Mouse (Mus musculus) heart, embryonic 10.5 days (tissue): ENCODE measurements around the gene Fabp3. TPM values are rescaled to one million over a fixed set of nuclear protein-coding genes. Genes with fewer than 3 reads are reported as not detected.

Source experiments
- DNase-seq: peaks from one replicate; pipeline ENCODE4 v3.0.0-alpha.2; 2017; ENCODE audit warnings: low spot score
- H3K27ac ChIP-seq: fragments of 300-500 bp; sonication (generic); 2 replicates; pipeline ENCODE4 v1.5.1; 2016; ENCODE audit warnings: mild to moderate bottlenecking
- H3K27me3 ChIP-seq: fragments of 300-500 bp; sonication (generic); 2 replicates; pipeline ENCODE4 v1.6.1; 2016; ENCODE audit warnings: mild to moderate bottlenecking; ENCODE audit not compliant: poor library complexity, insufficient read depth, severe bottlenecking
- H3K36me3 ChIP-seq: fragments of 300-500 bp; sonication (generic); 2 replicates; pipeline ENCODE4 v1.6.1; 2016; ENCODE audit warnings: mild to moderate bottlenecking, moderate library complexity
- H3K4me1 ChIP-seq: fragments of 300-500 bp; sonication (generic); 2 replicates; pipeline ENCODE4 v1.6.1; 2016; ENCODE audit warnings: mild to moderate bottlenecking
- H3K4me3 ChIP-seq: fragments of 300-500 bp; sonication (generic); 2 replicates; pipeline ENCODE4 v1.5.1; 2016; ENCODE audit warnings: mild to moderate bottlenecking, moderate library complexity
- H3K9me3 ChIP-seq: fragments of 300-500 bp; sonication (generic); 2 replicates; pipeline ENCODE4 v1.6.1; 2016; ENCODE audit warnings: mild to moderate bottlenecking, moderate library complexity
- WGBS: fragments of 180-500 bp; shearing (Covaris S2); methylation state at CpG from one replicate; pipeline ENCODE4 v1.1.7; 2016; 5-methylcytosine and 5-hydroxymethylcytosine counted together
- polyA plus RNA-seq: library from polyadenylated mRNA; unstranded; fragments of >200 nt; fragmentation: Nextera tagmentation; extraction: Ambion mirVana; gene quantifications from 2 replicates; pipeline ENCODE4 v1.2.1, GENCODE M21; 2016

The Fabp3 gene
- polyA plus RNA-seq, 1 experiment from 2014 or later, result 245 TPM

DNA sequence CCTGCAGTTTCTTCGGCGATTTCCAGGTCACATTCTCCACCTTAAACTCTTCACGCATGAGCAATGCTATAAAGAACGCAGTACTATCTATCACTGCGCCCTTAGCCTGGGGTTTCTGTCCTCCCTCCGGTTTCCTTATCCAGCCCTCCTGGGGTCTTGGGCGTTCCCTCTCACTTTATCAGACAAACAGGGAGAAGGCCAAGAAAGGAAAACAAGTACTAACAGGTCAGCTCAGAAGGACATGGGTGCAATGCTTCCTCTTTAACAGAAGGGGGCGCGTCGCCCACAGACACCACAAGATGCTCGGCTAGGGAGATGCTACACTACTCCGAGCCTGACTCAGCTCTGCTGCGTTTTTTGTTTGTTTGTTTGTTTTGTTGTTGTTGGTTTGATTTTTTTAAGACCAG, 11.3 kb upstream of the Fabp3 start:
- peak; percentile 90 for DNase-seq
- Histone ChIP-seq H3K4me3 (no peak overlapping the region), H3K36me3 (no peaks in the 10 kb centered on the region), H3K27ac (peak overlapping the region; percentile 37; the same call in 1 of the 2 replicates), H3K4me1 (peaks cover 24% of the 10 kb centered on the region), H3K9me3 (no peaks in the 10 kb centered on the region), H3K27me3 (peaks cover 12% of the 10 kb centered on the region)
- 17% methylated on average over 13 of the region's 13 CpGs for WGBS

DNA sequence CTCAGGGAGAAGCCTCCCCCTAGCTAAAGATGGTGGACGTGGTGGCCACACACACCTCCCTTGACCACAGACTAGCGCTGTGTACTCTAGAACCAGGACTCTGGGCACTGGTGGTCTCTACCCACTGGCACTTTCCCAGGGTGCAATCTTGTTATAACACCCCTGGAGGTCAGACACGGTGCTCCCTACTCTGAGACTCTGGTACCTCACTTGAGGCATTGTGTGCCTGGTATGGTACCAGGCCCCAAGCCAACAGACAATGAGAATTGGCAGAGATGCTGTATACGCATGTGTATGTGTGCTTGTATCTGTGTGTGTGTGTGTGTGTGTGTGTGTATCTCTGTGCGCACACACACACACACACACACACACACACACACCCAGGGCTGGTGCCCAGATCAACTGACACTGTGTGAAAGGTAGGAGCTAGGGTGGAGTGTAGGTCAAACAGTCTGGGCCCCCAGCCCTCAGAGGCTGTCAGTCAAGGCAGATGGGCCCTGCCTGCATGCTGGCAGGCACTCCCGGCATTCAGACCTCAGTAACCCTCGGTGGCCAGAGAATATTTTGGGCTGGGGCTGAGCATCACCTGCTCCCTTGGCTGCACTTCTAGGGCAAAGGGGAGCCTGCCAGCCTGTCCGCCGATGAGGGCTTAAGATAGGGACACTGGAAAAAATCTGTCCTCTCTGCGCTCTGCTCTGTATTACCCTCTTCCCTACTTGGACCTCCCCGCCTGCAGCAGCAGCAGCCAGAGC, 9.3 kb upstream of the Fabp3 start:
- H3K36me3 ChIP-seq, result no peaks in the 10 kb centered on the region
- H3K4me1 ChIP-seq, result peaks cover 29% of the 10 kb centered on the region
- H3K27me3 ChIP-seq, result peaks cover 19% of the 10 kb centered on the region
- DNase-seq, result no peak
- WGBS, result 60% methylated on average over 11 of the region's 11 CpGs
- H3K9me3 ChIP-seq, result no peaks in the 10 kb centered on the region
- peak overlapping the region; percentile 43 for H3K27ac ChIP-seq
- H3K4me3 ChIP-seq, result no peak overlapping the region

DNA sequence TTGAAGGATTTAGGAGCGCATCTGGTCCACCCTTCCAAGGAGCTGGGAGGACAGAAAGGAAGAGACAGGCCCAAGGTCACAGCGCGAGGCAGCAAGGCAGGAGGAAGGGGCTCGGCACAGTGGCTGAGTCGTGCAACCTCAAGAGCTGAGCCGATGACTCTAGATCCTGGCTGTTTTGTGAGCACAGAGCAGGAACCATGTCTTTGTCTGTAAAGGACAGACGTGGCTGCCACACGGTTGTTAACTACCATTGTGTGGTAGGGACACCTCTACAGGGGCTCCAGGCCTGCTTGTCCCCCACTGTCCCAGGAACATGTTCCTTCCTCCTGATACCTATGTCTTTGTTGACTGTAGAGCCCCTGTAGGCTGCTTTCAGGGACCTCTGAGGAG, 8.8 kb upstream of the Fabp3 start:
- H3K27ac ChIP-seq, result peak overlapping the region; percentile 43; the same call in 1 of the 2 replicates
- no peak for DNase-seq
- H3K9me3 ChIP-seq, result no peaks in the 10 kb centered on the region
- no peaks in the 10 kb centered on the region for H3K36me3 ChIP-seq
- no peak overlapping the region for H3K4me3 ChIP-seq
- peaks cover 29% of the 10 kb centered on the region for H3K4me1 ChIP-seq
- 76% methylated on average over 8 of the region's 8 CpGs for WGBS
- H3K27me3 ChIP-seq, result peaks cover 25% of the 10 kb centered on the region

DNA sequence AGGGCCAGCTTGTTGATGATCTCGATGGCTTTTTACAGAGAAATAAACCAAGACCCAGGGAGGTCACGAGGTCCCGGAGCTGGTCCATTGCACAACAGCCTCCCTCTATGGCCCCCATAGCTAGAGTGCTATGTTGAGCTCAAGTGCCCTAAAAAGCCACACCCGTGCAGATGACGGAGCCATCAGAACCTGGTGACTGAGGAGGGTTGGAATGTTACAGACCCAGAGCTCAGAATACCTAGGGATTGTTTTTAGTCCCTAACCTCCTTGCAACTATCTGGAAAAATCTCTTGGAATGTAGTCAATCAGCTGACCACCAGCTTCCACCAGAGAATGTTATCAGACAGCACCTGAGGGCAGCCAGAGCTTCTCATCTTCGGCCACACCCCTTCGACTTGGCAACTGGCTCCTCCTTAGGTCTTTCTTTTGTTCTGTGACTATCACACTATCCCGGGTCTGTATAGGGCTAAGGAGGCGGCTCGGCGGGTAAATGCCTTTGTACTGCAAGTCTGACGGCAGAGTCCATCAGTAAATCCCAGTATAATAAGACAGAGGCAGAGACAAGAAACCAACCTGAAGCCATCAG, 6.0 kb upstream of the Fabp3 start:
- Histone ChIP-seq H3K27ac (peak overlapping the region; percentile 23; the same call in 1 of the 2 replicates), H3K9me3 (no peaks in the 10 kb centered on the region), H3K36me3 (no peaks in the 10 kb centered on the region), H3K4me3 (no peak overlapping the region), H3K27me3 (peaks cover 48% of the 10 kb centered on the region), H3K4me1 (peaks cover 36% of the 10 kb centered on the region)
- no peak for DNase-seq
- 48% methylated on average over 12 of the region's 12 CpGs for WGBS

DNA sequence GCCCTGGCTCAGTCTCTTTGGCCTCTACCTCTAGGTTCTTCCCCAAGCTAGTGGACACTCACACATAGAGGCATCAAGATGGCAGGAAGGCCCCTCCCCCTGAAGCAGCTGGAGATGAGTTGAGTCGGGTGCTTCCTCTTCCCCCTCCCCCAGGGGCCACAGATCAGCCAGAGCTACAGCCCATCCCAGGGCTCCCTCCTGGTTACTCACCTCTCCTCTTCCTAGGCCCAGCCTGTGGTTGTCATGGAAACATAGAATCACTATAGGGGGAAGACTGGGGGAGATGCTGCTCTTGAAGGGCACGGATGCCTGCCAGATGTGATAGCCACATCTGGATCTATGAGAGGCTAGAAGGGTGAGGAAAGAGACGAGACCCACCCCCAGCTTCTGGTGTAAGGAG, 3.6 kb upstream of the Fabp3 start:
- Histone ChIP-seq H3K36me3 (no peaks in the 10 kb centered on the region), H3K9me3 (no peaks in the 10 kb centered on the region), H3K27ac (no peak overlapping the region), H3K27me3 (peaks cover 65% of the 10 kb centered on the region), H3K4me1 (peaks cover 48% of the 10 kb centered on the region), H3K4me3 (no peak overlapping the region)
- no peak for DNase-seq
- WGBS, result 33% methylated on average over 3 of the region's 3 CpGs

DNA sequence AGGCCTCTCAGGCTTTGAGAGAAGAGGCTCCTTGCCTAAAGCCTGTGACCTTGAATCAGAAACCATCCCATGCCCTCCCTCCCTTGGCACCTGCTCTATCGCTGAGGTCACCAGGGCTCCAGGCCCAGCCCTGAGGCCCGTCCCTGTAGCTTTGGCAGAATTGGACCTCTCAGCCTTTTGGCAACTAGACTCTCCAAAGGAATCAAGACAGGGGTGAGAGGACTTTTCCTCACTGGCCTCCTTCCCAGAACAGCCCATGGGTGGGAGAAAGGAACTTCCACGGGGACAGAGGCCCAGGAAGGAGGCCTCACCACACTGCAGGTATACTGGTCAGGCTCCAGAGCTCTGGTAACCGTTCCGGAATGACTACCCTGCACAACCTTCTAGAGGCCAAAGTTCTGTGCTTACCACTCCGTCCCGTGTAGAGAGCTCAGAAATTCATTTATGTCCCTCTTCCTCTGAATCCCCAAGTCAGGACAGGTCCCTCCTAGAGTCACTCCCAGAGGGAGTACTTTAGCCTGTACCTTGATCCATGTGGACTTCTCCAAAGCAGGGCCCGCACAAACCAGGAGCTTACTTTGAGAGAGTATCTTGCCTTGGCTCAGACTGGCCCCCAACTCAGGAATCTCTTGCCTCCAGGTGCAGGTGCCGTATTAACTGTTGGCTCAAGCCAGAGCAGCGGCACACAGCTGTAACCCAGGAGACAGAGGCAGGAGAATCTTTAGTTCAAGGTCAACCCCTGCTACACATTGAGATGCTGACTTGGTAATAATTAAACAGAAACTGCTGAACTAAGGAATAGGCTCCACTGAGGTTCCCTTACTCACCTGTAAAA, 1.4 kb upstream of the Fabp3 start:
- Histone ChIP-seq H3K27me3 (peaks cover 67% of the 10 kb centered on the region), H3K4me1 (peaks cover 62% of the 10 kb centered on the region), H3K4me3 (peak overlapping the region; percentile 73), H3K27ac (peak overlapping the region; percentile 91), H3K36me3 (no peaks in the 10 kb centered on the region; the same call in 1 of the 2 replicates), H3K9me3 (no peaks in the 10 kb centered on the region)
- DNase-seq, result no peak
- WGBS, result 75% methylated on average over 10 of the region's 10 CpGs

DNA sequence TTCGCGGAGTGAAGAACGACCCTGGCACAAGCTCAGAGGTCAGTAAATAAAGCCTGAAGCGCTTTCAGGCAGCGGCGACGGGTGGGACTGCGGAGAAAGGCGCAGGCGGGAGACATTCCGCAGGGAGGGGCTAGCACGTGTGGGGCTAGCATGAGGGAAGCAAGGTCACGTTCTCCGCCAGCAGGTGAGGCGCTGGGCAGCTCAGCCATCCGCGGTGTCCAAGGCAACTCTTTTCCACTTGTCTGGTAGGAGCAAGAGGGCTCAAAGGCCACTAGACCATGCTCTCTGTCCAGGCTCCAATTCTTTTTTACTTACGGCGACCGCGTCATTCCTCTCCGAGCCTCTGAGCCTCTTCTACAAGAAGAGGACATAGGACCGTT, 554 bp upstream of the Fabp3 start:
- H3K9me3 ChIP-seq, result no peaks in the 10 kb centered on the region
- H3K36me3 ChIP-seq, result peaks cover 6% of the 10 kb centered on the region
- peak overlapping the region; percentile 91 for H3K27ac ChIP-seq
- peaks cover 63% of the 10 kb centered on the region for H3K27me3 ChIP-seq
- H3K4me1 ChIP-seq, result peaks cover 58% of the 10 kb centered on the region
- peak overlapping the region; percentile 73 for H3K4me3 ChIP-seq
- under 1% methylated on average over 23 of the region's 23 CpGs for WGBS
- DNase-seq, result peak; percentile 93

DNA sequence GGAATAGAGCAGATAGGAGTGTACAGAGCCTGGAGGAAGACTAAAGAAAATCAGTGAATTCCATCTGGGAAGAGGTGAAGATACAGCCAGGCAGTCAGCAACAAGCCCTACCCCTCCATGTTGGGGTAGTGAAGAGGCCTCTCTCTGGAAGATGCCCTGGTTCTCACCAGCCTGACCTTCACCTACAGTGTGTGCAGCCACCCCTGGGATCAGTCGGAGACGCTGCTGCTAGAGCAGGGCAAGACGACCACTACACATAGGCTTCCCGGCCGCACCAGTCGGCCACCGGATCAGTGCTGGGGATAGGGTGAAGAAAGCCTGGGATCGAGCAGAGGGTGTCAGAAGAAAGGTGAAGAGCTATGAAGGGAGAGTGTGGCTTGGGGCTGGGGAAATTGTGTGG, 859 bp downstream of the Fabp3 start:
- H3K27ac ChIP-seq, result peak overlapping the region; percentile 91
- H3K27me3 ChIP-seq, result peaks cover 58% of the 10 kb centered on the region
- 32% methylated on average over 8 of the region's 8 CpGs for WGBS

DNA sequence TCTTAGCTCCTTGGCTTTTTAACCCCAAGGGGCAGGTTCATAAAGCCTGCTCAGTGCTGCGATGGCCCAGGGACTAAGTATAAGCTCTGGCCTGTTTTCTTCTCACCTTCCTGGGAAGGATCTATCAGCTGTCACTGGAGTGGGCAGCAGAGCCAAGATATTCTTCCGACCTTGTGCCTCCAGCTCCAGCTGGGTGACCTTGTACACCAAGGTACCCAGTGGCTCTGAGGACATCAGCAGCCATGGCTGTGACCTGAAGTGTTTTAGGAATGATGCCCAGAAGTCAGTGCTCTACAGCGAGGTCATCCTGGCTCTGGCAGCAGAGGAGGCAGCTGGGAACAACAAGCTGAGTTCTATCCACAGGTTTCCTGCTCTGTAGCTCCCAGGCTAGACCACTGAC, 4.1 kb downstream of the Fabp3 start:
- Histone ChIP-seq H3K27ac (no peak overlapping the region), H3K27me3 (peaks cover 30% of the 10 kb centered on the region), H3K9me3 (no peaks in the 10 kb centered on the region), H3K4me1 (peaks cover 55% of the 10 kb centered on the region), H3K36me3 (peaks cover 44% of the 10 kb centered on the region), H3K4me3 (no peak overlapping the region)
- WGBS, result 68% methylated on average over 3 of the region's 3 CpGs
- DNase-seq, result no peak

More for the DNA sequence above, 859 bp downstream of the Fabp3 start:
- no peaks in the 10 kb centered on the region for H3K9me3 ChIP-seq
- peak overlapping the region; percentile 73 for H3K4me3 ChIP-seq
- peaks cover 58% of the 10 kb centered on the region for H3K4me1 ChIP-seq
- no peak for DNase-seq
- peaks cover 20% of the 10 kb centered on the region for H3K36me3 ChIP-seq

DNA sequence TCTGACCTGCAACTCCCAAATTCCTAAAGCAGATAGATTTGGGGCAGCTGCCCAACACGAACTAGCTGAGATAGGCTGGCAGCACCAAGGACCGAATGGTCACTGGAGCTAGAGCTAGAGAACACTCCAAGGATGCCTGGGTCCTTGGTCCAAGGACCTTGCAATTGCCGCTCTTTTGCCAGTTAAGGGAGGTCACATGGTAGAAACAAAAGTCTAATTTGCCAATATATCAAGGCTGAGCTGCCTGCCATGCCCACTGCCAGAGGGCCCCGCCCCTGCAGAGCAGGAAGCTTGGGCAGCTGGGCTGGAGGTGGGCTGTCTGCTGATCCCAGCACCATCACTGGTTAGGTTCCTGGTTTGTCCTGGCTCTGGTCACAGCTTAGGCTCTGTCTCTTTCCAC, 5.2 kb downstream of the Fabp3 start:
- Histone ChIP-seq H3K4me1 (peaks cover 54% of the 10 kb centered on the region), H3K36me3 (peaks cover 44% of the 10 kb centered on the region), H3K4me3 (no peak overlapping the region), H3K9me3 (no peaks in the 10 kb centered on the region), H3K27me3 (peaks cover 22% of the 10 kb centered on the region), H3K27ac (no peak overlapping the region)
- WGBS, result 85% methylated on average over 4 of the region's 4 CpGs
- DNase-seq, result no peak

DNA sequence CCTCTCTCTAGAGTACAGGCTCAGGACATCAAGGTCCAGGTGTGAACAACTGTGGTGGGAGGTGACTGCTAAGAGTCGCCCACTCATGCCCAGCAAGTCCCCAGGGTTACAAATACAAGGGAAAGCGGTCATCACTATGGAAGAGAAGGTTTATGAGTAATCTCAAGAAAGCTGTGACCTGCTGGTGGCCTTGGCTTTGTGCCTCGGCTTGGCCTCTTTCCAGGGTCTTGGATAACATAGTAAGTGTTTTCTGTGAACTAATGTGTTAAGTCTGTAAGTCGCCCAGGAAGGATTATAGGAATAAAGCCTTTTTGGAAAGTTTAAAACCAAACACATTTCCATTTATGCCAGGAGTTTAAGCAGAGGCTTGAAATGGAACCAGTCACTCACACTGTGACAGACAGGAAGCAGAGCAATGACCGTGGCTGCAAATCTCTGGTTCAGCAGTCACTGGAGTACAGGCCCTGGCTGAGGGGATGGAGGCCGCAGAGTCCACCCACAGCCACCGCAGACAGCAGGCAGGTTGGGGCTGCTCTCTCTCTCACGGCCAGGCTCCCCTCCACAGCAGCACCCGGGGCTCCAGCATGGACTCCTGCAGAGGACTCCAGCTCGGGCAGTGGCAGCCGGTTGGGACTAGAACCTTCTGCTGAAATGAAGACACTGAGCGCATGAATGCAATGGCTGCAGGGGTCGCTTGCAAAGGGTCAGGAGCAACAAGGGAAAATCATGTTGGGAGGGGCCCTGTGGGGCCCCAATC, 7.6 kb downstream of the Fabp3 start:
- 75% methylated on average over 13 of the region's 13 CpGs for WGBS
- Histone ChIP-seq H3K9me3 (no peaks in the 10 kb centered on the region), H3K4me1 (peaks cover 39% of the 10 kb centered on the region), H3K27ac (peak overlapping the region; percentile 72), H3K27me3 (no peaks in the 10 kb centered on the region), H3K36me3 (peaks cover 62% of the 10 kb centered on the region), H3K4me3 (no peak overlapping the region)
- no peak for DNase-seq

DNA sequence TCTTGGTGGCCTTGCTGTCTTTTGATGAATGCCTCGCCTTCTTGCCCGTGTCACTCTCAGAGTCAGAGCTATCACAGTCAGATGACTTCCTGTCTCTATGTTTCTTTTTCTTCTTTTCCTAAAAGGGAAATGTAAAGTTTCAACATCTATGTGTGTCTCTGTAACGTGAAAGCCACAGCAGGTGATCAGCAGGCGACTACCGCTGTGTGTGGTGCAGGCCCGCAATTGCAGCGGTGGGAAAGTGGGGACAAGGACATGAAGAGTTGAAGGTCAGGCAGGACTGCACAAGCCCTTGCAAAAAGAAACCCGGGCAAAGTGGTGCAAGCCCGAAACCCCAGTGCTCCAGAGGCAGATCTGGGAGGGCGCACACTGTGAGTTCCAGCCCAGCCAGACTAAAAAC, 8.3 kb downstream of the Fabp3 start:
- 67% methylated on average over 10 of the region's 10 CpGs for WGBS
- H3K9me3 ChIP-seq, result no peaks in the 10 kb centered on the region
- no peak overlapping the region for H3K4me3 ChIP-seq
- H3K4me1 ChIP-seq, result peaks cover 42% of the 10 kb centered on the region
- H3K27me3 ChIP-seq, result no peaks in the 10 kb centered on the region
- peak overlapping the region; percentile 72; the same call in 1 of the 2 replicates for H3K27ac ChIP-seq
- H3K36me3 ChIP-seq, result peaks cover 67% of the 10 kb centered on the region
- no peak for DNase-seq
